Mouse (Mus musculus): ENCODE measurements around the gene Rnf149. TPM values are rescaled to one million over a fixed set of nuclear protein-coding genes. Genes with fewer than 3 reads are reported as not detected.

Gene Rnf149
- polyA plus RNA-seq, 1 experiment from 2014 or later = 34.1 TPM

DNA sequence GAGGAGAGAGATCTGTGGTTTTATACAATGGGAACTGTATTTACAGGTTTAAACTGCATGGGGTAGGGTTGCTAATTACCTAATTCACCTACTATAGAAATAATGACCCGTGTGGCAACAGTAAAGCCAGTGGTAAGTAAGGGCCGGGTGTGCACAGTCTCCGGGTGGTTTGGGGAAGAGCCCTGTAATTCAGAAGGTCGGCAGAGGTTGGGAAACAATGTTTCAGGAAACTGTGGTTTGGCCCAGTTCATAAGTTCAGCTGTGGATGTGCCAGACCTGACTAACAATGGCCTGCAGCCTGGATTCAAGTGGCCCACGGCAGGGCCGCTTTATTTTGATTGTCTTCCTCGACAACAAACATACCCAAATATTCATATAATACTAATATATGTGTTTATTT is 51.4 kb downstream of the Rnf149 start:
- 56% methylated on average over 7 of the region's 7 CpGs for WGBS
- no peak overlapping the region for H3K9ac ChIP-seq
- H3K9me3 ChIP-seq = no peaks in the 10 kb centered on the region
- no peak overlapping the region for H3K27ac ChIP-seq
- ATAC-seq (ENCODE audit: insufficient number of reproducible peaks, low FRiP score, low TSS enrichment, low read depth) = no peak
- H3K27me3 ChIP-seq = no peaks in the 10 kb centered on the region
- H3K4me2 ChIP-seq = no peak overlapping the region
- H3K4me1 ChIP-seq = no peaks in the 10 kb centered on the region
- H3K36me3 ChIP-seq = no peaks in the 10 kb centered on the region
- no peak overlapping the region for H3K4me3 ChIP-seq

DNA sequence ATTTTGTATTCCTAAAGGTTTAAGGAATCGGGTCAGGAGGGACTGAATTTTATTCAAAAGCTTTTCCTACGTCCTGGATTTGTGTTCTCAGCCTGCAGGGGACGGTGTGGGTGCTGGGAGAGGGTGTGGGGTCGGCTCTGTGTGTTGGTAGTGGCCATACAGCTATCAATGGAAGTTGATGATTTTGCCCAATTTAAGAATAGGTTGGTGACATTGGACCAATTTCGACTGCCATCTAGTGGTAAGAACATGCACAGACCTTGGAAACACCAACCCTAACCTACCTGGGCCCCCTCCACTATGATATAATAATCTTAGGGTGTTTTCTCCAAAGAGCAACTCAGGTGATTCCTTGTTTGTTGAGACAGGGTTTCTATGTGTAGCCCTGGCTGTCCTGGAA is 54.7 kb downstream of the Rnf149 start:
- no peak overlapping the region for H3K9ac ChIP-seq
- no peak for ATAC-seq (ENCODE audit: insufficient number of reproducible peaks, low FRiP score, low TSS enrichment, low read depth)
- H3K4me2 ChIP-seq = no peak overlapping the region
- no peaks in the 10 kb centered on the region for H3K27me3 ChIP-seq
- no peaks in the 10 kb centered on the region for H3K36me3 ChIP-seq
- H3K4me1 ChIP-seq = no peaks in the 10 kb centered on the region
- H3K9me3 ChIP-seq = no peaks in the 10 kb centered on the region
- 26% methylated on average over 5 of the region's 5 CpGs for WGBS
- H3K27ac ChIP-seq = no peak overlapping the region
- no peak overlapping the region for H3K4me3 ChIP-seq

DNA sequence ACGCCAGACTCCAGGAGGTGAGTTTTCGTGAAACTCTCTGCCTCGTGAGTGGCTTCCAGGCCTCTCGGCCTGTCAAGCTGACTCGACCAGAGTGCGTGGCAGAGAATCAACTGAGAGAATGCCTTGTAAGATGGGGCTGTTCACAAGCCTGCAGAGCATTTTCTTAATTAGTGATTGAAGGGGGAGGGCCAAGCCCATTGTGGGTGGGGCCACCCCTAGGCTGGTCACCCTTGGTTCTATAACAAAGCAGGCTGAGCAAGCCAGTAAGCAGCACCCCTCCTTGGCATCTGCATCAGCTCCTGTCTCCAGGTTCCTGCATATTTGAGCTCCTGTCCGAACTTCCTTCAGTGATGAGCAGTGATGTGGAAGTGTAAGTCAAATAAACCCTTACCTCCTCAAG is 55.9 kb downstream of the Rnf149 start:
- Histone ChIP-seq H3K9ac (no peak overlapping the region), H3K4me2 (no peak overlapping the region), H3K27ac (no peak overlapping the region), H3K4me3 (no peak overlapping the region), H3K36me3 (no peaks in the 10 kb centered on the region), H3K9me3 (no peaks in the 10 kb centered on the region), H3K4me1 (no peaks in the 10 kb centered on the region), H3K27me3 (no peaks in the 10 kb centered on the region)
- 85% methylated on average over 7 of the region's 7 CpGs for WGBS
- no peak for ATAC-seq (ENCODE audit: insufficient number of reproducible peaks, low FRiP score, low TSS enrichment, low read depth)

DNA sequence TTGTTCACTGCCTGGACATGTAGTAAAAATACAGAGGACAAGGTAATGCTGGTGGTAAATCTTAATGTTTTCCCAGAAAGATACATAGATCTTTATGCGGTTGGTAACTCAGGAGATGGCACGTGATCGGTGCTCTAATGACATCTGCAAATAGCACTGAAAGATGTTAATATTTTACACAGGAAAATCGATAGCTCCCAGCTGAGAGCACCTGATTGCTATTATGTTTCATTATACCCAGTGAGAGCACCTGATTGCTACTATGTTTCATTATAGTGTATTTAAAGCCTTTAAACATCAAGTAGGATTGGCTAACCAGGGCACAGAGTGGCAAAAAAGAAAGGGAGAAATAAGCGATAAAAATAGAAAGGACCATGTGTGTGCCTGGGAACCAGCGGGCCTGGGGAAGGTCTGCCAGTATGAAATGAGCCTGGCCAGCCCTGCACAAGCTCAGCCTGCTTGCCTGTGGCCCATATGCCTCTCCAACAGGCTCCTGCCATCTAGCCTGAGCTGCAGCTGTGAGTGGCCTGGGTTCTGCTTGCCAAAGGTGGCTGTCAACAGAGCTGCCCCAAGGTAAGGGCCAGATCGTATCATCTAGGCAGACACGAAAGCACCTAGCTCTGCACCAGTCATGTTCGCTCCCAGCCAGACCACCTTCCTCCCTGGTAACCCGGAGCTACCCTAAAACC is 61.8 kb downstream of the Rnf149 start:
- Histone ChIP-seq H3K27ac (no peak overlapping the region), H3K4me3 (no peak overlapping the region), H3K36me3 (no peaks in the 10 kb centered on the region), H3K4me1 (0 out of 2 replicates have a peak, but pooled peaks cover 3% of the 10 kb centered on the region), H3K9me3 (no peaks in the 10 kb centered on the region), H3K9ac (no peak overlapping the region), H3K27me3 (no peaks in the 10 kb centered on the region), H3K4me2 (no peak overlapping the region)
- no peak for ATAC-seq (ENCODE audit: insufficient number of reproducible peaks, low FRiP score, low TSS enrichment, low read depth)
- 58% methylated on average over 10 of the region's 10 CpGs for WGBS

DNA sequence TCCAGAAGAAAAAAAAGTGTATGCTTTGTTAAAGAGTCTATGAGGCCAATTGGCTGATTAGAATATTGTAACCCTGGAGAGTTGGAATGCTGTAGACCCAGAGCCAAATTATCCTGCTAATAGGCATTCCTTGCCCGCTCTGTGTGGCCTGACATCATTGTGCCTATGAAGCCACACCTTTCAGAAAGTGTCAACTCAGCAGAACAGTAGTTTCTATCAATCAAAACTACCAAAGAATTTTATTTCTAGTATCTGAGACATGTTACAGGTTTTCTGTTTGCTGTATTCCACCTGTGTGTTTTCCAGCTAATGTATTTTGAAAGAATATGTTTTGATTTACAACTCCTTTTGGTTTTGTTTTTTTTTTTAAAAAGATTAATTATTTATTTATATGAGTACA is 65.0 kb downstream of the Rnf149 start:
- H3K4me2 ChIP-seq = no peak overlapping the region
- H3K27me3 ChIP-seq = no peaks in the 10 kb centered on the region; the same call in 1 of the 2 replicates
- WGBS = 81% methylated on average over 1 of the region's 1 CpGs
- 0 out of 2 replicates have a peak, but pooled peaks cover 3% of the 10 kb centered on the region for H3K4me1 ChIP-seq
- no peaks in the 10 kb centered on the region for H3K9me3 ChIP-seq
- no peaks in the 10 kb centered on the region for H3K36me3 ChIP-seq
- no peak for ATAC-seq (ENCODE audit: insufficient number of reproducible peaks, low FRiP score, low TSS enrichment, low read depth)
- no peak overlapping the region for H3K27ac ChIP-seq
- H3K9ac ChIP-seq = no peak overlapping the region
- H3K4me3 ChIP-seq = no peak overlapping the region

DNA sequence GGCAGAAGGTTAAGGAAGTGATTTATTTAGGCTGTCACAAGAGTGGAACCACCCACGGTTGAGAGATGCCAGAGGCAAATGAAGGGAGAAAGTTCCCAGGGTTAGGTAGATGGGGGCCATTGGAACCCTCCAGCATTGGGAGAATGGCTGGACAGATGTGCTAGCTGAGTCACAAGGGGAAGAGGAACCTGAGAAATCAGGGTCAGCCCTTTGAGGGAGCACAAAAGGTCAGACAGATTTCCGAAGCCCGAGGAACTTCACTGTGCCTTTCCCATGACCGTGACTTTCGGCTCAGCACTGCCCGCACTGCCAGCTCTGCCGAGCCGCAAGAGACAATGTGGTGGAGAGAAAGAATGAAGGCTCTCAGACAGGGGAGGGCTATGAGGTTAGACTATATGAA is 65.4 kb downstream of the Rnf149 start:
- Histone ChIP-seq H3K4me1 (0 out of 2 replicates have a peak, but pooled peaks cover 3% of the 10 kb centered on the region), H3K4me2 (no peak overlapping the region), H3K9ac (no peak overlapping the region), H3K9me3 (no peaks in the 10 kb centered on the region), H3K4me3 (no peak overlapping the region), H3K36me3 (no peaks in the 10 kb centered on the region), H3K27me3 (no peaks in the 10 kb centered on the region; the same call in 1 of the 2 replicates), H3K27ac (no peak overlapping the region)
- no peak for ATAC-seq (ENCODE audit: insufficient number of reproducible peaks, low FRiP score, low TSS enrichment, low read depth)
- 64% methylated on average over 8 of the region's 8 CpGs for WGBS

DNA sequence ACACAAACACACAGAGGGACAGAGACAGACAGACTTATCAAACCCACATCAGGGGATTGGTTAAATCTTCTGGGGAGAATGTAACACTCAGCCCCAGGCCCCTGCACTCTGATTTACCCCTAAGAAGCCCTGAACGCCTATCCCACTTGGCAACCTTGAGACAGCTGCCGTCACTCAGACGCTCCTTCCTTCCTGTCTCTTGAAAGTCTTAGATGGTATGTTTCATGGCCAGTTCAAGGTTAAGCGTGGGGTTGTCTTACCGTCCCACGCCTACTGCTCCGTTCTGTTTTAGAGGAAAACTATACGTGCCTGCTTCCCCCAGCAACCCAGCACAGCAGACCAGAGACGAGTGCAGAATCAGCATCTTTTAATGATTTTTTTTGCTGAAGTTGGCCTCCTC is 71.6 kb downstream of the Rnf149 start:
- H3K4me2 ChIP-seq = no peak overlapping the region
- no peak overlapping the region for H3K9ac ChIP-seq
- WGBS = 62% methylated on average over 9 of the region's 9 CpGs
- H3K4me1 ChIP-seq = no peaks in the 10 kb centered on the region
- no peaks in the 10 kb centered on the region for H3K9me3 ChIP-seq
- no peaks in the 10 kb centered on the region for H3K36me3 ChIP-seq
- ATAC-seq (ENCODE audit: insufficient number of reproducible peaks, low FRiP score, low TSS enrichment, low read depth) = no peak
- H3K4me3 ChIP-seq = no peak overlapping the region
- H3K27ac ChIP-seq = no peak overlapping the region
- H3K27me3 ChIP-seq = no peaks in the 10 kb centered on the region; the same call in 1 of the 2 replicates

DNA sequence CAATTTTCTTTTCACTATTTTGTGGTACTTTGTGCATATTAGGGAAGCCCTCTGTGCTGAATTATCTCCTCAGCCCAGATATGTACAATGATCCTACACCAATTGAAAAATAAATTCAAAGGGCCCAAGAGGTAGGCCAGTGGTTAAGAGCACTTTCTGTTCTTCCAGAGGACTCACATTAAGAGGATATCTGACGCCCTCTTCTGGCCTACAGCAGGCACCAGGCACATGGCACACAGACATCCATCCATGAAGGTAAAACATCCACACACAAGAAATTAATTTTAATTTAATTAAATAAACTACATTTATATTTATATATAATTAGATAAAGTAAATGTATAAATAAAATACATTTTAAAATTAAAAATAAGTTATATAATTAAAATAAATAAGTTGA is 72.9 kb downstream of the Rnf149 start:
- H3K9me3 ChIP-seq = no peaks in the 10 kb centered on the region
- no peak overlapping the region for H3K4me3 ChIP-seq
- no peaks in the 10 kb centered on the region for H3K4me1 ChIP-seq
- H3K4me2 ChIP-seq = no peak overlapping the region
- no peaks in the 10 kb centered on the region for H3K36me3 ChIP-seq
- 17% methylated on average over 1 of the region's 1 CpGs for WGBS
- H3K9ac ChIP-seq = no peak overlapping the region
- no peak overlapping the region for H3K27ac ChIP-seq
- H3K27me3 ChIP-seq = no peaks in the 10 kb centered on the region
- no peak for ATAC-seq (ENCODE audit: insufficient number of reproducible peaks, low FRiP score, low TSS enrichment, low read depth)

DNA sequence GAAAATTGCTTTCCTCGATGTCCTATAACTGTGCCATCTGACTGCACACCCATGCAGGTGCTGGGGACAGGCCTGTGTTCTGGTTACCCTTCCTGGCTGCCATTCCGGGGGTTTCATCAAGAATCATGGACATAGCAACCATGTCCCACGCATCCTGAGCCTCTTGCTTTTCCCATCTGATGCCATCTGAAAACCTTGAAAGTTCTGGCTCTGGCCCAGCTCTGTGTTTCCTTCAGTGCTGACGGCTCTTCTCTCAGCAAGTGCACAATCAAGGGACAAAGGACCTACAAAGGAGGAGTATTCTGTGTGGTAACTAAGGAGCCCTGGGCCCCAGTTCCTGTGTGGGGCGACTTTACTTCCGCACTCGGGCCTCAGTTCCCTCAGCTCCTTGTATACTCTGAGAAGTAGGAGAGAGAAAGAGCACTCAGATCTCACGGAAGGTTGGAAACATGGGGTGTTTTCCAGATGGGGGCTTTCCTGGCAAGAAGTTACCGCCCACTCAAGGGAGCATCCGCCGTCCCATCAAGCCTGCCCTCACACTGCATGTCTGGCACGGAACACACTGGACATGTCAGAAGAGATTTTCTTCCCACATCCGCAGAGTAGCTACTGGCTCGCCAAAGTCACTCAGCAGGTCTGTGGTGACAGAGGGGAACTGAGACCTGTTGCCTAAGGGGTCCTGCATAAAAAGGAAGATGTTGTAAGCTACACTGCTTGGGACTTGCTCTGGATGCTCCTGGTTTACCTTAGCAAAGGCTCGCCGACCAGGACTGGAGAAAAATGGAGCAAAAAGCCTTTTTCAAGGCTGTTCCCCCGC is 74.2 kb downstream of the Rnf149 start:
- Histone ChIP-seq H3K27ac (no peak overlapping the region), H3K36me3 (no peaks in the 10 kb centered on the region), H3K9me3 (no peaks in the 10 kb centered on the region), H3K27me3 (no peaks in the 10 kb centered on the region), H3K4me1 (no peaks in the 10 kb centered on the region), H3K4me2 (no peak overlapping the region), H3K4me3 (no peak overlapping the region), H3K9ac (no peak overlapping the region)
- no peak for ATAC-seq (ENCODE audit: insufficient number of reproducible peaks, low FRiP score, low TSS enrichment, low read depth)
- WGBS = 83% methylated on average over 17 of the region's 17 CpGs

Other genes with a start within 250 kb of the Rnf149 start
- gene Rpl31, start 209.6 kb downstream of the Rnf149 start, polyA plus RNA-seq (2015; fragmentation: Nextera tagmentation; extraction: Ambion mirVana) = 393 and 551 TPM in 2 replicates
- 9.3 and 11.4 TPM in 2 replicates for gene Tbc1d8, start 98.7 kb downstream of the Rnf149 start, polyA plus RNA-seq (2015; fragmentation: Nextera tagmentation; extraction: Ambion mirVana)
- gene Cnot11, start 42.4 kb downstream of the Rnf149 start, polyA plus RNA-seq (2015; fragmentation: Nextera tagmentation; extraction: Ambion mirVana) = 16.4 and 19.2 TPM in 2 replicates
- 0.53 and 0.55 TPM in 2 replicates for gene Creg2, start 74.1 kb upstream of the Rnf149 start, polyA plus RNA-seq (2015; fragmentation: Nextera tagmentation; extraction: Ambion mirVana)
- 0.73 and 0.79 TPM in 2 replicates for gene Rfx8, start 143.6 kb upstream of the Rnf149 start, polyA plus RNA-seq (2015; fragmentation: Nextera tagmentation; extraction: Ambion mirVana)
- not detected in 2 replicates for gene Gm3646, start 227.9 kb upstream of the Rnf149 start, polyA plus RNA-seq (2015; fragmentation: Nextera tagmentation; extraction: Ambion mirVana)